15 mouse cellular contexts compared by ENCODE assay signal in genomic region chr17:14517368-14517767, GRCm38 (mm10).
DNase-seq lines count a peak whose midpoint lies in the region; ATAC-seq and TF ChIP-seq lines count a peak whose summit lies in the region.
"Had no signal": no experiment of that assay in that cellular context is flagged by ENCODE, and none has a peak within 500 bp of the region (broad histone marks: within the 10 kb centered on the region; RNA-seq: fewer than 3 reads in every experiment).

No protein-coding gene starts in this region.

- no peak for DNase-seq in kidney, adult 9 months
- peak; percentile 61 for DNase-seq in heart, adult 8-10 months (ENCODE audit: low spot score)
- DNase-seq in heart, postnatal 0 days (ENCODE audit: low spot score) = no peak
- DNase-seq in gastrocnemius, postnatal 36 days = no peak
- no peak for DNase-seq in urinary bladder, postnatal 25 days (ENCODE audit: low spot score)
- DNase-seq in ovary, adult 18-20 months (ENCODE audit: low spot score) = no peak
- DNase-seq: cerebellum, adult 9-11 months; kidney, adult 18-20 months; layer of hippocampus, postnatal 36 days; lung, adult 18-20 months; lung, postnatal 36 days had no signal

- no peak for TF ChIP-seq EP300 in heart, postnatal 0 days (IDR thresholded peaks at IDR 0.05; ENCODE audit: low read depth)

- peaks cover 7% of the 10 kb centered on the region; the same call in 1 of the 2 replicates for H3K27me3 ChIP-seq in kidney, embryonic 14.5 days (ENCODE audit: control insufficient read depth, insufficient read depth, low read length)
- H3K27me3 ChIP-seq in heart, postnatal 0 days (ENCODE audit: control insufficient read depth, insufficient read depth, low read length) = 0 out of 2 replicates have a peak, but pooled peaks cover 6% of the 10 kb centered on the region
- no peaks in the 10 kb centered on the region for H3K27me3 ChIP-seq in neural tube, embryonic 14.5 days (ENCODE audit: control insufficient read depth, insufficient read depth, low read length)

- H3K27ac ChIP-seq in kidney, embryonic 14.5 days (ENCODE audit: low read depth, low read length) = no peak overlapping the region
- no peak overlapping the region for H3K27ac ChIP-seq in heart, postnatal 0 days (ENCODE audit: low read depth)
- no peak overlapping the region for H3K27ac ChIP-seq in neural tube, embryonic 14.5 days (ENCODE audit: low read depth, low read length)
- H3K27ac ChIP-seq: hindbrain, embryonic 14.5 days; midbrain, embryonic 10.5 days had no signal

- H3K4me3 ChIP-seq in kidney, embryonic 14.5 days (ENCODE audit: low read length) = no peak overlapping the region
- no peak overlapping the region for H3K4me3 ChIP-seq in heart, postnatal 0 days (ENCODE audit: low read depth, low read length)
- H3K4me3 ChIP-seq in neural tube, embryonic 14.5 days (ENCODE audit: low read depth, low read length) = no peak overlapping the region
- H3K4me3 ChIP-seq: midbrain, embryonic 10.5 days had no signal

- no peak for TF ChIP-seq CTCF in heart, postnatal 0 days (IDR thresholded peaks at IDR 0.05; ENCODE audit: low read depth)

- no peak overlapping the region for H3K4me2 ChIP-seq in kidney, embryonic 14.5 days (replicated peaks; ENCODE audit: low read depth, low read length)
- H3K4me2 ChIP-seq in heart, postnatal 0 days (ENCODE audit: low read depth, low read length) = no peak overlapping the region
- no peak overlapping the region for H3K4me2 ChIP-seq in neural tube, embryonic 14.5 days (ENCODE audit: low read depth, low read length)
- H3K4me2 ChIP-seq: hindbrain, embryonic 14.5 days had no signal

- 24% methylated on average over 5 of the region's 5 CpGs for WGBS in kidney, embryonic 14.5 days
- WGBS in heart, postnatal 0 days = 37% methylated on average over 5 of the region's 5 CpGs
- WGBS in neural tube, embryonic 14.5 days = 29% methylated on average over 5 of the region's 5 CpGs

- no peaks in the 10 kb centered on the region for H3K36me3 ChIP-seq in kidney, embryonic 14.5 days (ENCODE audit: control insufficient read depth, insufficient read depth, low read length)
- H3K36me3 ChIP-seq in heart, postnatal 0 days (replicated peaks; ENCODE audit: control insufficient read depth, insufficient read depth, low read length) = no peaks in the 10 kb centered on the region
- no peaks in the 10 kb centered on the region for H3K36me3 ChIP-seq in neural tube, embryonic 14.5 days (ENCODE audit: control insufficient read depth, insufficient read depth, low read length)
- H3K36me3 ChIP-seq: midbrain, embryonic 10.5 days had no signal

- peak; percentile 67 for ATAC-seq in kidney, embryonic 14.5 days (ENCODE audit: low FRiP score, low TSS enrichment)
- ATAC-seq in heart, postnatal 0 days (ENCODE audit: insufficient read depth, low read depth) = peak; percentile 52
- ATAC-seq in neural tube, embryonic 14.5 days (ENCODE audit: low read depth) = peak; percentile 50

- H3K9ac ChIP-seq in kidney, embryonic 14.5 days (ENCODE audit: low read depth, low read length) = no peak overlapping the region
- H3K9ac ChIP-seq in heart, postnatal 0 days (replicated peaks; ENCODE audit: low read depth, low read length) = no peak overlapping the region
- no peak overlapping the region for H3K9ac ChIP-seq in neural tube, embryonic 14.5 days (replicated peaks; ENCODE audit: low read depth, low read length)
- H3K9ac ChIP-seq: hindbrain, embryonic 14.5 days had no signal

- intact Hi-C loops in gastrocnemius, postnatal 36 days (cut with DNase I) = loop anchor here (2.0 to 10.0 kb wide), 2 partner anchors 143 to 229 kb away; no protein-coding TSS in a partner anchor

- peaks cover 5% of the 10 kb centered on the region; the same call in 1 of the 2 replicates for H3K4me1 ChIP-seq in kidney, embryonic 14.5 days (ENCODE audit: control insufficient read depth, insufficient read depth, low read length)
- H3K4me1 ChIP-seq in heart, postnatal 0 days (ENCODE audit: control insufficient read depth, insufficient read depth) = no peaks in the 10 kb centered on the region
- no peaks in the 10 kb centered on the region for H3K4me1 ChIP-seq in neural tube, embryonic 14.5 days (ENCODE audit: control insufficient read depth, insufficient read depth, low read length)
- H3K4me1 ChIP-seq: midbrain, embryonic 10.5 days had no signal

- H3K9me3 ChIP-seq in kidney, embryonic 14.5 days (ENCODE audit: control insufficient read depth, low read length) = no peaks in the 10 kb centered on the region
- no peaks in the 10 kb centered on the region for H3K9me3 ChIP-seq in heart, postnatal 0 days (replicated peaks; ENCODE audit: control insufficient read depth, low read length)
- no peaks in the 10 kb centered on the region for H3K9me3 ChIP-seq in neural tube, embryonic 14.5 days (ENCODE audit: control insufficient read depth, low read length)
- H3K9me3 ChIP-seq: midbrain, embryonic 10.5 days had no signal
